8 mouse cellular contexts compared by ENCODE assay signal in genomic region chr1:40325711-40326327, GRCm38 (mm10). TPM values are rescaled to one million over a fixed set of nuclear protein-coding genes. Genes with fewer than 3 reads are reported as not detected.
DNase-seq lines count a peak whose midpoint lies in the region; ATAC-seq and TF ChIP-seq lines count a peak whose summit lies in the region.

No protein-coding gene starts in this region.

- H3K4me1 ChIP-seq in liver, adult 2 months (ENCODE audit: control insufficient read depth, insufficient read depth, low read length), result peaks cover 6% of the 10 kb centered on the region; the same call in 1 of the 2 replicates
- H3K4me1 ChIP-seq in embryonic facial prominence, embryonic 13.5 days, result peaks cover 25% of the 10 kb centered on the region
- peaks cover 11% of the 10 kb centered on the region for H3K4me1 ChIP-seq in intestine, embryonic 16.5 days (ENCODE audit: control insufficient read depth, insufficient read depth, low read length)
- 0 out of 2 replicates have a peak, but pooled peaks cover 8% of the 10 kb centered on the region for H3K4me1 ChIP-seq in neural tube, embryonic 14.5 days (ENCODE audit: control insufficient read depth, insufficient read depth, low read length)

- no peaks in the 10 kb centered on the region for H3K79me2 ChIP-seq in liver, adult 2 months (ENCODE audit: control insufficient read depth, insufficient read depth, low read length)

- intact Hi-C loops in left cerebral cortex, postnatal 14 days (cut with DNase I), result no loop called here

- no peak for TF ChIP-seq POLR2A in liver, adult 2 months (IDR thresholded peaks at IDR 0.05; ENCODE audit: extremely low read depth, insufficient read depth, low read length)

- no peak for DNase-seq in liver, adult 2 months (ENCODE audit: extremely low read depth, low read depth, low spot score)
- DNase-seq in liver, result no peak
- no peak for DNase-seq in adrenal gland, adult 8-10 months
- DNase-seq in left cerebral cortex, postnatal 14 days (ENCODE audit: low spot score in 2 of 2), result no peak
- no peak for DNase-seq in right cerebral cortex, adult 18-20 months

- no peaks in the 10 kb centered on the region for H3K36me3 ChIP-seq in liver, adult 2 months (ENCODE audit: control insufficient read depth, insufficient read depth, low read length)
- no peaks in the 10 kb centered on the region for H3K36me3 ChIP-seq in embryonic facial prominence, embryonic 13.5 days
- H3K36me3 ChIP-seq in intestine, embryonic 16.5 days (ENCODE audit: control insufficient read depth, insufficient read depth, low read length), result no peaks in the 10 kb centered on the region
- H3K36me3 ChIP-seq in neural tube, embryonic 14.5 days (ENCODE audit: control insufficient read depth, insufficient read depth, low read length), result no peaks in the 10 kb centered on the region

- no peak overlapping the region for H3K27ac ChIP-seq in liver, adult 2 months (replicated peaks; ENCODE audit: insufficient read depth, low read depth, low read length)
- H3K27ac ChIP-seq in embryonic facial prominence, embryonic 13.5 days, result peak overlapping the region; percentile 55; the same call in 1 of the 2 replicates
- H3K27ac ChIP-seq in intestine, embryonic 16.5 days (ENCODE audit: low read length), result no peak overlapping the region
- no peak overlapping the region for H3K27ac ChIP-seq in neural tube, embryonic 14.5 days (ENCODE audit: low read depth, low read length)

- H3K4me3 ChIP-seq in liver, adult 2 months (ENCODE audit: insufficient read depth, low read depth, low read length), result peak overlapping the region; percentile 47; the same call in 1 of the 2 replicates
- peak overlapping the region; percentile 50 for H3K4me3 ChIP-seq in embryonic facial prominence, embryonic 13.5 days
- H3K4me3 ChIP-seq in intestine, embryonic 16.5 days (ENCODE audit: low read length), result peak overlapping the region; percentile 50
- H3K4me3 ChIP-seq in neural tube, embryonic 14.5 days (ENCODE audit: low read depth, low read length), result peak overlapping the region; percentile 35

- no peak overlapping the region for H3K9ac ChIP-seq in liver, adult 2 months (ENCODE audit: low read depth, low read length)
- H3K9ac ChIP-seq in embryonic facial prominence, embryonic 13.5 days, result peak overlapping the region; percentile 72
- H3K9ac ChIP-seq in intestine, embryonic 16.5 days (ENCODE audit: low read depth, low read length), result peak overlapping the region; percentile 57
- peak overlapping the region; percentile 32; the same call in 1 of the 2 replicates for H3K9ac ChIP-seq in neural tube, embryonic 14.5 days (replicated peaks; ENCODE audit: low read depth, low read length)

- peaks cover 3% of the 10 kb centered on the region; the same call in 1 of the 2 replicates for H3K27me3 ChIP-seq in liver, adult 2 months (ENCODE audit: control insufficient read depth, insufficient read depth, low read length)
- H3K27me3 ChIP-seq in embryonic facial prominence, embryonic 13.5 days, result peaks cover 12% of the 10 kb centered on the region
- H3K27me3 ChIP-seq in intestine, embryonic 16.5 days (replicated peaks; ENCODE audit: control insufficient read depth, insufficient read depth, low read length), result no peaks in the 10 kb centered on the region
- H3K27me3 ChIP-seq in neural tube, embryonic 14.5 days (ENCODE audit: control insufficient read depth, insufficient read depth, low read length), result peaks cover 17% of the 10 kb centered on the region

- peak overlapping the region; percentile 88 for H3K4me2 ChIP-seq in embryonic facial prominence, embryonic 13.5 days
- H3K4me2 ChIP-seq in intestine, embryonic 16.5 days (ENCODE audit: low read depth, low read length), result peak overlapping the region; percentile 81
- H3K4me2 ChIP-seq in neural tube, embryonic 14.5 days (ENCODE audit: low read depth, low read length), result peak overlapping the region; percentile 70

- WGBS in liver, adult 2 months, result 22% methylated on average over 29 of the region's 29 CpGs
- WGBS in embryonic facial prominence, embryonic 13.5 days, result 3% methylated on average over 29 of the region's 29 CpGs
- 11% methylated on average over 29 of the region's 29 CpGs for WGBS in intestine, embryonic 16.5 days
- WGBS in neural tube, embryonic 14.5 days, result 2% methylated on average over 29 of the region's 29 CpGs

- ATAC-seq in embryonic facial prominence, embryonic 13.5 days (ENCODE audit: insufficient number of reproducible peaks, insufficient read depth, low FRiP score, low TSS enrichment, low read depth), result no peak
- ATAC-seq in intestine, embryonic 16.5 days, result no peak; the same call in 1 of the 2 replicates
- ATAC-seq in neural tube, embryonic 14.5 days (ENCODE audit: low read depth), result no peak

- no peak for TF ChIP-seq CTCF in liver, adult 2 months (IDR thresholded peaks at IDR 0.05; ENCODE audit: low read depth, low read length)

- H3K9me3 ChIP-seq in embryonic facial prominence, embryonic 13.5 days, result no peaks in the 10 kb centered on the region
- no peaks in the 10 kb centered on the region for H3K9me3 ChIP-seq in intestine, embryonic 16.5 days (ENCODE audit: control insufficient read depth, low read length)
- no peaks in the 10 kb centered on the region for H3K9me3 ChIP-seq in neural tube, embryonic 14.5 days (ENCODE audit: control insufficient read depth, low read length)

RNA-seq across cellular contexts. Expression of gene Il1rl2, which starts 1.4 kb away (rescaled TPM):
- 0.37 and 0.40 TPM in 2 replicates for total RNA-seq in liver, adult 2 months (2014; rRNA removed)
- 0.05 and 0.06 TPM in 2 replicates for polyA plus RNA-seq in liver, adult 2 months (2012; rRNA removed)
- polyA plus RNA-seq in embryonic facial prominence, embryonic 13.5 days (2015; fragmentation: Nextera tagmentation; extraction: Ambion mirVana), result 11.4 and 12.1 TPM in 2 replicates
- 4.4 and 5.2 TPM in 2 replicates for polyA plus RNA-seq in intestine, embryonic 16.5 days (2015; fragmentation: Nextera tagmentation; extraction: Ambion mirVana)
- 0.52 and 1.4 TPM in 2 replicates for polyA plus RNA-seq in neural tube, embryonic 14.5 days (2014; fragmentation: Nextera tagmentation; extraction: Ambion mirVana)
- 1 to 10 TPM; 1.0 to 2.4 (median 1.6) TPM for total RNA-seq in adrenal gland, adult 8-10 months (2022)
- total RNA-seq in left cerebral cortex, postnatal 14 days (2021), result 1 to 10 TPM in 1 of 2 experiments, under 1 TPM in 1; 0.77 to 1.3 TPM
